Mouse (Mus musculus) neural tube, embryonic 13.5 days (tissue): ENCODE measurements around the gene Pou2f1. TPM values are rescaled to one million over a fixed set of nuclear protein-coding genes. Genes with fewer than 3 reads are reported as not detected.

Experiments used
- ATAC-seq: fragments of 200-750 bp; cut with Nextera tagmentation; 2 replicates; pipeline ENCODE4 v1.8.0; 2017; ENCODE audit warnings: low read depth, mild to moderate bottlenecking, moderate TSS enrichment, moderate library complexity
- H3K27ac ChIP-seq: fragments of 300-500 bp; sonication (generic); replicated peaks from 2 replicates; pipeline ENCODE4 v1.5.1; 2015; ENCODE audit warnings: moderate library complexity, mild to moderate bottlenecking, inconsistent platforms
- H3K27me3 ChIP-seq: fragments of 300-500 bp; sonication (generic); 2 replicates; pipeline ENCODE4 v1.6.1; 2015; ENCODE audit warnings: mild to moderate bottlenecking, inconsistent platforms
- H3K36me3 ChIP-seq: fragments of 300-500 bp; sonication (generic); 2 replicates; pipeline ENCODE4 v1.6.1; 2015; ENCODE audit warnings: mild to moderate bottlenecking, inconsistent platforms
- H3K4me1 ChIP-seq: fragments of 300-500 bp; sonication (generic); replicated peaks from 2 replicates; pipeline ENCODE4 v1.6.1; 2015; ENCODE audit warnings: inconsistent platforms
- H3K4me2 ChIP-seq: fragments of 300-500 bp; sonication (generic); 2 replicates; pipeline ENCODE4 v1.6.1; 2015; ENCODE audit warnings: inconsistent platforms, mild to moderate bottlenecking, moderate library complexity
- H3K4me3 ChIP-seq: fragments of 300-500 bp; sonication (generic); 2 replicates; pipeline ENCODE4 v1.5.1; 2015; ENCODE audit warnings: mild to moderate bottlenecking, inconsistent platforms
- H3K9ac ChIP-seq: fragments of 300-500 bp; sonication (generic); 2 replicates; pipeline ENCODE4 v1.6.1; 2015; ENCODE audit warnings: moderate library complexity, mild to moderate bottlenecking, inconsistent platforms
- H3K9me3 ChIP-seq: fragments of 300-500 bp; sonication (generic); 2 replicates; pipeline ENCODE4 v1.6.1; 2016; ENCODE audit warnings: inconsistent platforms
- WGBS: fragments of 180-500 bp; shearing (Covaris S2); methylation state at CpG from one replicate; pipeline ENCODE4 v1.1.7; 2015; 5-methylcytosine and 5-hydroxymethylcytosine counted together
- polyA plus RNA-seq: library from polyadenylated mRNA; unstranded; fragments of >200 nt; fragmentation: Nextera tagmentation; extraction: Ambion mirVana; gene quantifications from 2 replicates; pipeline ENCODE4 v1.2.1, GENCODE M21; 2015

Gene Pou2f1
- polyA plus RNA-seq, 1 experiment from 2014 or later: 15.5 TPM

GRCm38 (mm10) chr1:165891686-165892085 lies 110.8 kb downstream of the Pou2f1 start:
- H3K4me3 ChIP-seq: no peak overlapping the region
- no peak overlapping the region for H3K27ac ChIP-seq
- H3K36me3 ChIP-seq: peaks cover 71% of the 10 kb centered on the region
- ATAC-seq: no peak
- no peaks in the 10 kb centered on the region for H3K4me1 ChIP-seq
- H3K4me2 ChIP-seq: no peak overlapping the region
- no peaks in the 10 kb centered on the region for H3K27me3 ChIP-seq
- WGBS: 90% methylated on average over 2 of the region's 2 CpGs
- H3K9ac ChIP-seq: no peak overlapping the region
- no peaks in the 10 kb centered on the region for H3K9me3 ChIP-seq

- H3K4me1 ChIP-seq: no peaks in the 10 kb centered on the region
- no peaks in the 10 kb centered on the region for H3K27me3 ChIP-seq
- H3K27ac ChIP-seq: no peak overlapping the region
- 53% methylated on average over 8 of the region's 8 CpGs for WGBS
- peaks cover 45% of the 10 kb centered on the region for H3K36me3 ChIP-seq
- no peak overlapping the region for H3K4me3 ChIP-seq
- H3K9ac ChIP-seq: no peak overlapping the region
- H3K9me3 ChIP-seq: no peaks in the 10 kb centered on the region
- ATAC-seq: no peak
- no peak overlapping the region for H3K4me2 ChIP-seq
Measured at GRCm38 (mm10) chr1:165882146-165882900, 120.2 kb downstream of the Pou2f1 start.

- H3K4me1 ChIP-seq: no peaks in the 10 kb centered on the region; the same call in 1 of the 2 replicates
- 93% methylated on average over 2 of the region's 2 CpGs for WGBS
- H3K9ac ChIP-seq: no peak overlapping the region
- H3K9me3 ChIP-seq: no peaks in the 10 kb centered on the region
- no peak overlapping the region for H3K4me3 ChIP-seq
- H3K27me3 ChIP-seq: no peaks in the 10 kb centered on the region
- no peak overlapping the region for H3K4me2 ChIP-seq
- no peak overlapping the region for H3K27ac ChIP-seq
- ATAC-seq: no peak
- peaks cover 59% of the 10 kb centered on the region for H3K36me3 ChIP-seq
Measured at GRCm38 (mm10) chr1:165878751-165879150, 123.7 kb downstream of the Pou2f1 start.

- H3K36me3 ChIP-seq: peaks cover 52% of the 10 kb centered on the region
- H3K9ac ChIP-seq: no peak overlapping the region
Measured at GRCm38 (mm10) chr1:165875520-165876284, 126.8 kb downstream of the Pou2f1 start.

GRCm38 (mm10) chr1:165874645-165875044 lies 127.8 kb downstream of the Pou2f1 start:
- ATAC-seq: no peak
- H3K27me3 ChIP-seq: no peaks in the 10 kb centered on the region
- no peak overlapping the region for H3K4me2 ChIP-seq
- no peak overlapping the region for H3K9ac ChIP-seq
- H3K4me3 ChIP-seq: no peak overlapping the region
- no peaks in the 10 kb centered on the region for H3K9me3 ChIP-seq
- 47% methylated on average over 8 of the region's 8 CpGs for WGBS
- peaks cover 45% of the 10 kb centered on the region for H3K36me3 ChIP-seq
- H3K27ac ChIP-seq: no peak overlapping the region
- peaks cover 4% of the 10 kb centered on the region; the same call in 1 of the 2 replicates for H3K4me1 ChIP-seq

More at GRCm38 (mm10) chr1:165875520-165876284, 126.8 kb downstream of the Pou2f1 start:
- Histone ChIP-seq H3K27ac (no peak overlapping the region), H3K4me3 (no peak overlapping the region), H3K9me3 (no peaks in the 10 kb centered on the region), H3K27me3 (no peaks in the 10 kb centered on the region), H3K4me2 (no peak overlapping the region), H3K4me1 (peaks cover 4% of the 10 kb centered on the region; the same call in 1 of the 2 replicates)
- ATAC-seq: no peak
- 92% methylated on average over 6 of the region's 6 CpGs for whole genome bisulfite sequencing

GRCm38 (mm10) chr1:165868659-165869058 lies 133.8 kb downstream of the Pou2f1 start:
- ATAC-seq: no peak
- Histone ChIP-seq H3K36me3 (peaks cover 10% of the 10 kb centered on the region; the same call in 1 of the 2 replicates), H3K4me3 (no peak overlapping the region), H3K9me3 (no peaks in the 10 kb centered on the region), H3K27ac (no peak overlapping the region), H3K9ac (no peak overlapping the region), H3K27me3 (no peaks in the 10 kb centered on the region), H3K4me2 (no peak overlapping the region), H3K4me1 (peaks cover 28% of the 10 kb centered on the region)
- 92% methylated on average over 8 of the region's 8 CpGs for WGBS

- H3K27ac ChIP-seq: no peak overlapping the region
- peaks cover 10% of the 10 kb centered on the region; the same call in 1 of the 2 replicates for H3K36me3 ChIP-seq
- no peaks in the 10 kb centered on the region for H3K9me3 ChIP-seq
- H3K4me2 ChIP-seq: no peak overlapping the region
- 73% methylated on average over 5 of the region's 5 CpGs for WGBS
- H3K4me1 ChIP-seq: peaks cover 25% of the 10 kb centered on the region
- no peak overlapping the region for H3K4me3 ChIP-seq
- no peaks in the 10 kb centered on the region for H3K27me3 ChIP-seq
- no peak for ATAC-seq
- H3K9ac ChIP-seq: no peak overlapping the region
Measured at GRCm38 (mm10) chr1:165866630-165867280, 135.7 kb downstream of the Pou2f1 start.

GRCm38 (mm10) chr1:165864864-165865795 lies 137.3 kb downstream of the Pou2f1 start:
- peak overlapping the region; percentile 65; the same call in 1 of the 2 replicates for H3K27ac ChIP-seq
- no peak for ATAC-seq
- no peak overlapping the region for H3K9ac ChIP-seq
- no peak overlapping the region for H3K4me2 ChIP-seq
- H3K36me3 ChIP-seq: peaks cover 10% of the 10 kb centered on the region; the same call in 1 of the 2 replicates
- no peak overlapping the region for H3K4me3 ChIP-seq
- 36% methylated on average over 14 of the region's 14 CpGs for WGBS
- peaks cover 28% of the 10 kb centered on the region for H3K4me1 ChIP-seq
- no peaks in the 10 kb centered on the region for H3K9me3 ChIP-seq
- no peaks in the 10 kb centered on the region for H3K27me3 ChIP-seq

- no peaks in the 10 kb centered on the region for H3K9me3 ChIP-seq
Measured at GRCm38 (mm10) chr1:165862059-165862458, 140.4 kb downstream of the Pou2f1 start.

GRCm38 (mm10) chr1:165861235-165861609 lies 141.3 kb downstream of the Pou2f1 start:
- Histone ChIP-seq H3K4me3 (no peak overlapping the region), H3K36me3 (peaks cover 6% of the 10 kb centered on the region; the same call in 1 of the 2 replicates), H3K27me3 (peaks cover 7% of the 10 kb centered on the region; the same call in 1 of the 2 replicates), H3K9me3 (no peaks in the 10 kb centered on the region), H3K4me1 (peaks cover 21% of the 10 kb centered on the region), H3K4me2 (no peak overlapping the region), H3K27ac (no peak overlapping the region), H3K9ac (no peak overlapping the region)
- 63% methylated on average over 3 of the region's 3 CpGs for WGBS
- ATAC-seq: no peak

More at GRCm38 (mm10) chr1:165862059-165862458, 140.4 kb downstream of the Pou2f1 start:
- peaks cover 6% of the 10 kb centered on the region; the same call in 1 of the 2 replicates for H3K36me3 ChIP-seq
- H3K4me2 ChIP-seq: no peak overlapping the region
- H3K4me1 ChIP-seq: peaks cover 28% of the 10 kb centered on the region
- H3K9ac ChIP-seq: no peak overlapping the region
- H3K27me3 ChIP-seq: 0 out of 2 replicates have a peak, but pooled peaks cover 4% of the 10 kb centered on the region
- H3K4me3 ChIP-seq: no peak overlapping the region
- no peak for ATAC-seq
- H3K27ac ChIP-seq: no peak overlapping the region
- WGBS: 56% methylated on average over 7 of the region's 7 CpGs
